Mouse (Mus musculus): Measurements from ENCODE around the gene Cnrip1.

The Cnrip1 gene

DNA sequence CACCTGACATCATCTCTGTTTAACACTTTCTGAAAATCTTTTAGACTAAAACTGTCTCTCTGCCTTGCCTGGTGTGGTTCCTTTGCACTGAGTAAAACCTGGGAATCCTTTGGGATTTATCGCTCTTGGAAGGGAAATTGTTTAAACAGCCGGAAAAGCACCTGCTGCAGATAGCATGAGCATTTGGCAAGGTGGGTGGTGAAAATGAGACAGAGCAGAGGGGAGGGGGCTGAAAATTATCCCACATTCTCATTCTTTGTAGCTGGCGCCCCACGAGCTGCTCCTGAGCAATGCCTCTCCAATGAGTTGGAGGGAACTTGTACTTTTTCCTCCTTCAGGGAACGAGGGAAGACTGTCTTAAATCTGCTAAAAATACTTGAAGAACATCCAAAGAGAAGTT, 55.5 kb downstream of the Cnrip1 start:
- no peak for DNase-seq (ENCODE audit: extremely low spot score, low spot score)

DNA sequence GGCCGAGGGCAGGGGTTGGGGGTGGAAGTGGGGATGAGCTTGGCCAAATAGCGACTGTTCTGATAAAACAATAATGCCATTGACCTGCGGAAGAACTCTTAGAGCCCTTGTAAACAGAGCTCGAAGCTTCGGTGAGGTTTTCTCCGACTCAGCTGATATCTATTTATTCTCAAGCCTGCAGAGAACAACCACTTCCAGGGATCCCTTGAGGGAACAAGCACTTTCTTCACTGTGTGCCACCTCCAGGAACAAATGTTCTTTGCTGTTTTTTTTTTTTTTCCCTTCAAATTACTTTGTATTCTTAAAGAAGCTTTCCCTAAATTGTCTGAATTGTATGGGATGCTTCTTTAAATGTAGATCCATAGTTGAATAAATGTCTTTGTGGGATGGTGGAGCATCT, 56.0 kb downstream of the Cnrip1 start:
- DNase-seq (ENCODE audit: extremely low spot score, low spot score): no peak

GRCm38 (mm10) chr11:17112419-17113090, 61.2 kb downstream of the Cnrip1 start:
- DNase-seq (ENCODE audit: extremely low spot score, low spot score): no peak

- no peak for DNase-seq (ENCODE audit: extremely low spot score, low spot score)
Measured at GRCm38 (mm10) chr11:17126418-17126817, 75.0 kb downstream of the Cnrip1 start.

Measured in neural tube, embryonic 10.5 days (tissue).